Mouse (Mus musculus) left cerebral cortex, adult 2 months (tissue): ENCODE measurements around the gene Cyp19a1. TPM values are rescaled to one million over a fixed set of nuclear protein-coding genes. Genes with fewer than 3 reads are reported as not detected.

Source experiments
- DNase-seq, 2 experiments: peaks; one replicate each; pipeline ENCODE4 v3.0.0; 2021 to 2022; ENCODE audit warnings: low spot score in 2 of 2, mixed read lengths in 1 of 2; ENCODE audit errors: extremely low spot score in 1 of 2
- H3K27ac ChIP-seq: fragments of 200-600 bp; 2 replicates; pipeline ENCODE4 v1.8.1; 2022
- H3K4me3 ChIP-seq: fragments of 200-600 bp; 2 replicates; pipeline ENCODE4 v1.8.1; 2022
- CTCF ChIP-seq: fragments of 200-600 bp; IDR thresholded peaks from 2 replicates; pipeline ENCODE4 v1.8.1; 2022; ENCODE audit warnings: antibody characterized with exemption, mild to moderate bottlenecking, moderate library complexity
- intact Hi-C: fragments of 180-260 bp; cut with DNase I; formaldehyde crosslinking; loops from one replicate; pipeline ENCODE4 v1.15.1; 2025
- total RNA-seq, 2 experiments: library from RNA; stranded (reverse); gene quantifications; 2 replicates each; pipeline ENCODE4 v1.2.3; 2021

Gene Cyp19a1
- total RNA-seq, 2 experiments from 2014 or later = 0.14 to 0.37 TPM

GRCm38 (mm10) chr9:54153679-54154078, 114.2 kb downstream of the Cyp19a1 start:
- intact Hi-C loops = no loop called here
- no peak overlapping the region for H3K27ac ChIP-seq
- H3K4me3 ChIP-seq = no peak overlapping the region
- DNase-seq = no peak
- no peak for TF ChIP-seq CTCF

- no peak overlapping the region for H3K27ac ChIP-seq
- no peak for DNase-seq
- H3K4me3 ChIP-seq = no peak overlapping the region
- no peak for TF ChIP-seq CTCF
- intact Hi-C loops = no loop called here
Measured at GRCm38 (mm10) chr9:54139191-54139590, 128.7 kb downstream of the Cyp19a1 start.

Other genes with a start within 250 kb of the Cyp19a1 start
- gene Tnfaip8l3, start 199.7 kb downstream of the Cyp19a1 start, total RNA-seq = 1 to 10 TPM; 7.9 to 8.6 TPM
- under 1 TPM; 0.86 to 0.87 TPM for gene Gldn, start 18.4 kb upstream of the Cyp19a1 start, total RNA-seq
- 100 to 1,000 TPM; 203 to 220 TPM for gene Dmxl2, start 233.5 kb upstream of the Cyp19a1 start, total RNA-seq